Mouse (Mus musculus): ENCODE measurements around the gene Nedd4.
"Not testable (repeated sequence)": the region's sequence is repeated elsewhere in the genome, so short reads cannot be mapped to it uniquely, and the experiment has no call there.

Nedd4 gene

GRCm38 (mm10) chr9:72661895-72662661, at the start of gene Nedd4:
TSS of gene Nedd4 (plus strand) at chr9:72662346.
- DNase-seq (ENCODE audit: low spot score), result peak; percentile 92

GRCm38 (mm10) chr9:72613884-72614283, 48.3 kb upstream of the Nedd4 start:
- peak; percentile 51 for DNase-seq (ENCODE audit: low spot score)

- peak; percentile 57 for DNase-seq (ENCODE audit: low spot score)
Measured at GRCm38 (mm10) chr9:72614786-72615480, 47.2 kb upstream of the Nedd4 start.

- DNase-seq (ENCODE audit: low spot score), result no peak
Measured at GRCm38 (mm10) chr9:72618037-72618436, 44.1 kb upstream of the Nedd4 start.

- no peak for DNase-seq (ENCODE audit: low spot score)
Measured at GRCm38 (mm10) chr9:72623605-72624004, 38.5 kb upstream of the Nedd4 start.

- no peak for DNase-seq (ENCODE audit: low spot score)
Measured at GRCm38 (mm10) chr9:72627598-72627997, 34.5 kb upstream of the Nedd4 start.

GRCm38 (mm10) chr9:72628591-72628990, 33.6 kb upstream of the Nedd4 start:
- peak; percentile 74 for DNase-seq (ENCODE audit: low spot score)

- DNase-seq (ENCODE audit: low spot score), result no peak
Measured at GRCm38 (mm10) chr9:72632198-72632597, 29.9 kb upstream of the Nedd4 start.

GRCm38 (mm10) chr9:72635134-72635533, 27.0 kb upstream of the Nedd4 start:
- DNase-seq (ENCODE audit: low spot score), result peak; percentile 66

GRCm38 (mm10) chr9:72636547-72636946, 25.6 kb upstream of the Nedd4 start:
- DNase-seq (ENCODE audit: low spot score), result peak; percentile 40

GRCm38 (mm10) chr9:72637243-72637642, 24.9 kb upstream of the Nedd4 start:
- no peak for DNase-seq (ENCODE audit: low spot score)

GRCm38 (mm10) chr9:72638951-72639842, 22.9 kb upstream of the Nedd4 start:
- DNase-seq (ENCODE audit: low spot score), result peak; percentile 74

- peak; percentile 97 for DNase-seq (ENCODE audit: low spot score)
Measured at GRCm38 (mm10) chr9:72639843-72640621, 22.1 kb upstream of the Nedd4 start.

GRCm38 (mm10) chr9:72640642-72641041, 21.5 kb upstream of the Nedd4 start:
- DNase-seq (ENCODE audit: low spot score), result no peak

- no peak for DNase-seq (ENCODE audit: low spot score)
Measured at GRCm38 (mm10) chr9:72641093-72641680, 21.0 kb upstream of the Nedd4 start.

- not testable (repeated sequence) for DNase-seq (ENCODE audit: low spot score)
Measured at GRCm38 (mm10) chr9:72642756-72643447, 19.2 kb upstream of the Nedd4 start.

- DNase-seq (ENCODE audit: low spot score), result no peak
Measured at GRCm38 (mm10) chr9:72643651-72644417, 18.3 kb upstream of the Nedd4 start.

GRCm38 (mm10) chr9:72644418-72645110, 17.6 kb upstream of the Nedd4 start:
- DNase-seq (ENCODE audit: low spot score), result peak; percentile 61

- no peak for DNase-seq (ENCODE audit: low spot score)
Measured at GRCm38 (mm10) chr9:72649781-72650180, 12.4 kb upstream of the Nedd4 start.

Data from adipocyte (in vitro differentiated cells).